Mouse (Mus musculus) cerebellum, adult 2 months (tissue): ENCODE measurements around the gene Uhmk1.

Experiments used
- CTCF ChIP-seq: fragments of 200-500 bp; IDR thresholded peaks from 2 replicates; pipeline ENCODE4 v1.5.1; 2011; ENCODE audit warnings: low read depth, mild to moderate bottlenecking, control low read depth, low read length, moderate library complexity, borderline replicate concordance; ENCODE audit not compliant: insufficient read depth
- POLR2A ChIP-seq: fragments of 200-500 bp; IDR thresholded peaks from 2 replicates; pipeline ENCODE4 v1.6.1; 2011; ENCODE audit warnings: low read length, control low read depth, borderline replicate concordance; ENCODE audit not compliant: insufficient read depth

DNA sequence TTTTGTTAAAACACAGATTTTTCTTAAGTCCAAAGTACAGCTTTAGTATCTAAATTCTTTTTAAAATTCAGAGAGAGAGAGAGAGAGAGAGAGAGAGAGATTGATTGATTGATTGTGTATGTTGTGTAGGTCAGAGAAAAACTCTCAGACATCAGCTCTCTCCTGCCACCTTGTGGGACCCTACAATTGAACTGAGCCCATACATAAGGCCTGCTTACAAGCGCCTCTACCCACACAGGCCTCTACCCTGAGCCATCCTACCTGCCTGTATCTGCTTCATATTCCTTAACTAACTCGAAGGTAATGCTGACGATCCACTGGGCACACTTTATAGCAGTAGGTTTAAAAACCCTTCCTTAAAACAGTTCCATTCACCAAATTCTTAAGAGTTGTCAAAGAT lies 14.8 kb downstream of the Uhmk1 start:
- TF ChIP-seq POLR2A = no peak
- TF ChIP-seq CTCF = peak; percentile 28; the same call in 1 of the 2 replicates
